Mouse (Mus musculus) A20 (cell line): Measurements from ENCODE around the gene Sel1l3.

Experiments used
- DNase-seq: peaks from one replicate; pipeline ENCODE4 v3.0.0-alpha.2; 2011; ENCODE audit warnings: low read depth, low spot score

Sel1l3 gene

DNA sequence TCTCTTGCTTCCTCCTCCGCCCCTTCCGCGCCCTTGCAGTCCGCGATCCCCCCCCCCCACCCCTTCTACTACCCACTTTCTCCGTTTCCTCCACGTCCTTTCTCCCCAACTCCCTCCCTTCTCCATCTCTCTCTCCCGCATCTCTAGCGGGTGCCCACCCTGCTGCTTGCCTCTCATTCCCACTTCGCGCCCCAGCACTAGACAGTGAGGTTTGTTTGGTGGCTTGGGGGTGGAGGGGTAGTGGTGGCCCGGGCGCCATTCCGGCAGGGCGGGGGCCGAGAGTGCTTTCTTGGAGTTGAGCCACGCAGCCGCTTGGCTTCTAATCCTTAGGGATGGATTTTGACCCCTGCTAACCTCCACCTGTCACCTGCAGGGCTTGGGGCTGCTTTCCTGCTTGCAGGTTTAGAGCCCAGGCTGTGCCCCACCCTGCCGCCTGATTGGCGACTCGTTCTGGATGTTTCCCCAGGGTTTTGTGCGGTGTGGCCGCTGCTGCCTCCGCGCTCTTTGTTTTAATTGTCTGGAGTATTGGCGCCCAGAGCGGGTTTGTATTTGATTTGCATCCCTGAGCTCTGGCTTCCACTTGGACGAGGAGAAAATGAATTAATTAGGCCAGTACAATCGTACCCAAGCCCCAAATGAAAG is at the start of gene Sel1l3:
Gene Sel1l3, minus strand, starts transcription at position 217 of the 642 bp plus-strand sequence.
- no peak for DNase-seq

GRCm38 (mm10) chr5:53261999-53262398 is 48.3 kb upstream of the Sel1l3 start:
- DNase-seq, result no peak

DNA sequence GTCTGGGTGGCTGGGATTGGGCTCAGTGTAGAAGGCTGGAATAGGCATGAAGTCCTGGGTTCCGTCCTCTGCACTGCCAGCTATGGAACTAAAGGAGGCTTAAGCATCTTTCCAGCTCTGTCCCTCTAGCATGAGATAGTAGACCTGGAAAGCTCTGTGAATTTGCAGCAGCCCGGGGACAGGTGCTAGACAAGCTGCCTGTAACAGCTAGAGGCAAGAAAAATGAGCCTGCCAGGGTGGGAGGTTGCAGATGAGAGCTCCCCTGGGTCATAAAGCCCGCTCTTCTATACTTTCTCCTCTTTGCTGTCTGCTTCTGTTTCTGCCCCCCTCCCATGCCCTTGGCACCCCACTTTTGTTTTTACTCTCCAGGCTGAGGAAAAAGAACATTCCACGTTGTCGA is 46.2 kb upstream of the Sel1l3 start:
- no peak for DNase-seq

GRCm38 (mm10) chr5:53258038-53258786 is 44.5 kb upstream of the Sel1l3 start:
- DNase-seq, result no peak

DNA sequence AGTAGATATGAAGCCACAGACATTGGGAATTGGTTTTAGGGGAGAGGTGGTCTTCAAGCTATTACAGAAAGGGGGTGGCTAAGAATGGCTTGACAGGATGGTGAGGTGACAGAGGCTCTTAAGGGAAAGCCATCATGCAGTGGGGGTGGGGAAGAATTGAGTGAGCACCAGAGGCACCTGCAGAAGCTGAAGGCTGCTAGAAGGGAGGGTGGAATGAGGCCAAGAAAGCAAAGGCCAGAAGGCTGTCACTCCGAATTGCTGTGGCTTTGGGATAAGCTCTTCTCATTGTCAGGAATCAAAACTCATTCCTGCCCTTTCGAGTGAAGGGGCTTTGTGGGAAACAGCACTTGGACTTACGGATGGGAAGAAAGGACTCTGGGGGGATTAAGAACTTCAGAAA is 41.1 kb upstream of the Sel1l3 start:
- DNase-seq, result no peak

- DNase-seq, result no peak
Measured at GRCm38 (mm10) chr5:53254154-53254553, 40.4 kb upstream of the Sel1l3 start.

DNA sequence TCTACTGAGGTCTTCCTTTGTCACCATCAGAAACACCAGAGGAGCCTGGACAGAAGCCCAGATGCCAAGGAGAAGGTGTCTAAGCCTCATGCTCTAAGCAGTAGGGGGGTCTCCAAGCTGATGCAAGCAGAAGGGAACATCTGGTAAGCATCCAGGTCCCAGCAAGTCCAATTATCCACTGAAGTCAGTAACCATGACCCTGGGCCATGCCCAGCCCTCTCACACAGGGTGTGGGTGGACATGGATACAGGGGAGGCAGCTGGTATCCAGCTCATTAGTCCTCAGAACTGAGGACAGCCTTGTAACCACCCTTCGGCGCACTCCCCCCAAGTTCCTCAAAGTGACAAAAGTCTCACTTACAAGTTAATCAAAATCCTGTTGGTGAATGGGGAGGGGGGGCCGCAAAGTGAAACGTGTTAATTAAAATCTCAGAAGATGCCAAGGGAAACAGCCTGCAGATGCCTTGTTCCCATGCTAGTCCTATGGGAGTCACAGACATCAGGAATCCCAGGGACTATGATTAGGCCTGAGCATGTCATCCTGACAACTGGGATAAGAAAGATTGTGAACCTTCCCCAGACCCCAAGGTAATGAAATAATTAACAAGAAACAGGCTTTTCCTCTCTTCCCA is 35.8 kb upstream of the Sel1l3 start:
- DNase-seq, result no peak

GRCm38 (mm10) chr5:53248499-53248898 is 34.8 kb upstream of the Sel1l3 start:
- DNase-seq, result no peak

GRCm38 (mm10) chr5:53243933-53244332 is 30.2 kb upstream of the Sel1l3 start:
- no peak for DNase-seq

- no peak for DNase-seq
Measured at GRCm38 (mm10) chr5:53242865-53243499, 29.3 kb upstream of the Sel1l3 start.

DNA sequence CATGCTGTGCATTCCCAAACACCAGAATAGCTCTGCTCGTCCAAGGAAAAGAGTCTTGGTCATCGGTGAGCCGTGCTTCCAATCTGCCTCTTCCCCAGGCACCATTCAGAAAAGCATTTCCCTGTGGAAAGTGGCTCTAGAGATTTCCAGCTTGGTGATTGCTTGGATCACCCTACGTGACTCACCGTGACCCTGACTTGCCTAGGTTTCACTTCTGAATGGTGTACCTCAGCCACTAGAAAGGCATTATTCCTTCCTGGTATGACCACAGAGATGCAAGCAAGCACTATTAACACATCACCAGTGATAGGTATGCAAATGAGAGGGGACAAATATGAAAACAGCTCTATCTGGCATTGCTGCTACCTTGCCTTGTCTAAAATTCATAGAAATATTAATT is 28.2 kb upstream of the Sel1l3 start:
- no peak for DNase-seq

GRCm38 (mm10) chr5:53241109-53241508 is 27.4 kb upstream of the Sel1l3 start:
- no peak for DNase-seq

- DNase-seq, result no peak
Measured at GRCm38 (mm10) chr5:53239831-53240440, 26.2 kb upstream of the Sel1l3 start.

DNA sequence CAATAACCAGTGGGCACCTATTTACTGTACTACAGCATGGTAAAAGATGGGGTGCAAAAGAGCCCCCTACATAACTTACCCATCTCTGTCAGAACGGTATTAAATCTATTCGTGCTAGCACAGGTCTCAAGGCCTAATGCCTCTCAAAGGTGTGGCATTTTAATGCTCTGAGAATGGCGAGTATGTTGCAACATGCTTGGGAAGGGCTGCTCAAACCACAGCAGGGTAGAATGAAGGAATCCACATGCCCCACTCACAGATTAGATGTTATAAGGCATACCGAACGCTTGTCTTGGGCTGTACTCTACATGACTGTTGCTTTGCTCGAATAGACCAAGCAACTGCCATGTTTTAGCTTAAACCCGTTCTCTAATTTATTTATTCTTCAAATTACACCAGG is 25.5 kb upstream of the Sel1l3 start:
- no peak for DNase-seq

- DNase-seq, result no peak
Measured at GRCm38 (mm10) chr5:53238761-53239160, 25.0 kb upstream of the Sel1l3 start.

DNA sequence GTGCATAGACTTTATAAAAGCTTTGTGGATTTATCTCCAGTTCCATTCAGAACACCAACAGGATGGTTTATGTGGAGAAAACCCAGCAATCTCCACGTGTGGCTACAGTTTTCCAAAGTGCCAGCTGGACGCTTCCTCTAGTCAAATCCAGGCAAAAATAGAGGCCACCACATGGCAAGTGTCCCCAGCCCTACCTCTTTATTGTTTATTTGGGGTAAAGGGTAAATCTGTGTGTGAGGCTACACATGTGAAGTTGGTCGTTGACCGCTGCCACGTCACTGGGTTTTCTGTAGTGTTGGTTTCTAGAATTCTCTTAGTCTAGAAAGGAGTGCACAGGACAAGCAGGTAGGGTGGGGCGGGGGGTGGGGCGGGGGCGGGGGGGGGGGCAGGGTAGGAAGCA is 23.0 kb upstream of the Sel1l3 start:
- no peak for DNase-seq

DNA sequence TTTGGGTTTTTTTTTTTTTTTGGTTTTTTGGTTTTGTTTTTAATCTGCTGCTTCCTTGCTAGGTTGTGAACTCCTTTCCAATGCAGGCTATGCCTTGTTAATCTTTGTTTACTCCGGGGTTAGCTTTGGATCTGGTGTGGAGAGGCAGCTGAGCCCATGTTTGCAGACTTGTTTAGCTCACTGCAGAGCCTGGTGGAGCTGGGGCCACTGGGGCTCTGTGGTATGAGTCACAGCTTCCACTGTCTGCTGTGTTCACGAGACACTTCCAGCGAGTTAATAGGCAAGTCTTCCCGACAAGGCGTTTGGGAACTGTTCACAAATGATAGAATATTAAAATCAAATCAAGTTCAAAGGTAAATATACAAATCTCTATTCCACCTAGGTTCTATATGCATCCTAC is 22.4 kb upstream of the Sel1l3 start:
- DNase-seq, result no peak

DNA sequence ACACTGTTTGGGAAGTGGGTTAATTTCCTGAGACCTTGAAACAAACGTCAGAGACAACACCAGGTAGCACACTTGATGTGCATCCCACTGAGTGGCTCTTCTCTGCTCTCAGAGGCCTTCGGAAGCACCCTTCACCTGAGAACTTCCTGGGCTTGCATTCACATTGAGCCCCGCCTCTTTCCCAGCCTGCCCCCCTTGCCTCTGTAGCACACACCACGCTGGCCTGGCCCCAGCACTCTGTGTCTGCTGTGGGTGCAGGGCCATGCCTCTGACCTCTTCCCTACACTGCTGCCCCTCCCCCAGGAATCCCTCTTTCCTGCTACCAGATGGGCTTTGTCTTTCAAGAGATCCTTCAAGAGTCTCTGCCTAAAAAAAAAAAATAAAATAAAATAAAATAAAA is 21.8 kb upstream of the Sel1l3 start:
- DNase-seq, result no peak

- peak; percentile 76 for DNase-seq
Measured at GRCm38 (mm10) chr5:53230560-53230959, 16.8 kb upstream of the Sel1l3 start.

GRCm38 (mm10) chr5:53225434-53225833 is 11.7 kb upstream of the Sel1l3 start:
- no peak for DNase-seq

- DNase-seq, result no peak
Measured at GRCm38 (mm10) chr5:53214801-53215200, 1.1 kb upstream of the Sel1l3 start.

DNA sequence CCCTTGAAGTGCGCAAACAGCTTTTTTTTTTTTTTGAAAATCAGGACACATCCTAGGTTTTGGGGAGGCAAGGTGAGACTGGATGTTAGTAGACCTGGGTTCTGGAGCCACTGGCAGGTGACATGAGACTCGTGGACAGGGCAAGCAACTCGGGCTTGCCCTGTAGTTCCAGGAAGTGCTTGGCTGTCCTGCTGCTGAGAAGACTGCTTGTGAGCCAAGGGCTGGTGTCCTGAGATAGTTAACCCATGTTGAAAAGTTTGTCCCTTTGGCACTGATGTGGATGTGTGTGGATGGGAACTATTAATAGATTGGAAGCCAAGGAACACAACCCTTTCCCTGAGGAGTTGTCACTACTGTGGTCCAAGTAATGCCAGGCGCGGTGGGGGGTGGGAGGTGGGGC is 635 bp upstream of the Sel1l3 start:
- DNase-seq, result no peak
